Mouse (Mus musculus) stomach, embryonic 15.5 days (tissue): ENCODE measurements around the gene Mgll. TPM values are rescaled to one million over a fixed set of nuclear protein-coding genes. Genes with fewer than 3 reads are reported as not detected.

Experiments
- ATAC-seq: fragments of 200-750 bp; cut with Nextera tagmentation; 2 replicates; pipeline ENCODE4 v1.8.0; 2017; ENCODE audit warnings: low read depth, moderate number of reproducible peaks, moderate TSS enrichment; ENCODE audit not compliant: insufficient read depth, low FRiP score
- H3K27ac ChIP-seq: fragments of 300-500 bp; sonication (generic); 2 replicates; pipeline ENCODE4 v1.5.1; 2015; ENCODE audit warnings: mild to moderate bottlenecking, inconsistent platforms
- H3K27me3 ChIP-seq: fragments of 300-500 bp; sonication (generic); replicated peaks from 2 replicates; pipeline ENCODE4 v1.6.1; 2015; ENCODE audit warnings: inconsistent platforms
- H3K36me3 ChIP-seq: fragments of 300-500 bp; sonication (generic); 2 replicates; pipeline ENCODE4 v1.6.1; 2015; ENCODE audit warnings: inconsistent platforms
- H3K4me1 ChIP-seq: fragments of 300-500 bp; sonication (generic); 2 replicates; pipeline ENCODE4 v1.6.1; 2015; ENCODE audit warnings: inconsistent platforms
- H3K4me2 ChIP-seq: fragments of 300-500 bp; sonication (generic); 2 replicates; pipeline ENCODE4 v1.6.1; 2015; ENCODE audit warnings: mild to moderate bottlenecking, inconsistent platforms
- H3K4me3 ChIP-seq: fragments of 300-500 bp; sonication (generic); replicated peaks from 2 replicates; pipeline ENCODE4 v1.5.1; 2015; ENCODE audit warnings: inconsistent platforms
- H3K9ac ChIP-seq: fragments of 300-500 bp; sonication (generic); 2 replicates; pipeline ENCODE4 v1.6.1; 2015; ENCODE audit warnings: inconsistent platforms
- H3K9me3 ChIP-seq: fragments of 300-500 bp; sonication (generic); 2 replicates; pipeline ENCODE4 v1.6.1; 2016; ENCODE audit warnings: inconsistent platforms
- WGBS: fragments of 180-500 bp; shearing (Covaris S2); methylation state at CpG from one replicate; pipeline ENCODE4 v1.1.7; 2015; 5-methylcytosine and 5-hydroxymethylcytosine counted together
- polyA plus RNA-seq: library from polyadenylated mRNA; unstranded; fragments of >200 nt; fragmentation: Nextera tagmentation; extraction: Ambion mirVana; gene quantifications from 2 replicates; pipeline ENCODE4 v1.2.1, GENCODE M21; 2015

Mgll gene
- polyA plus RNA-seq, 1 experiment from 2014 or later, result 109 TPM

GRCm38 (mm10) chr6:88703731-88704130 is 20.5 kb upstream of the Mgll start:
- no peak for ATAC-seq
- H3K9ac ChIP-seq, result no peak overlapping the region
- no peaks in the 10 kb centered on the region for H3K27me3 ChIP-seq
- H3K4me2 ChIP-seq, result no peak overlapping the region
- WGBS, result 82% methylated on average over 5 of the region's 5 CpGs
- H3K4me1 ChIP-seq, result no peaks in the 10 kb centered on the region
- no peak overlapping the region for H3K27ac ChIP-seq
- no peak overlapping the region for H3K4me3 ChIP-seq
- no peaks in the 10 kb centered on the region for H3K9me3 ChIP-seq
- H3K36me3 ChIP-seq, result no peaks in the 10 kb centered on the region

- ATAC-seq, result no peak
- no peak overlapping the region for H3K4me3 ChIP-seq
- no peaks in the 10 kb centered on the region for H3K27me3 ChIP-seq
- H3K27ac ChIP-seq, result no peak overlapping the region
- no peak overlapping the region for H3K9ac ChIP-seq
- no peaks in the 10 kb centered on the region for H3K36me3 ChIP-seq
- H3K4me1 ChIP-seq, result no peaks in the 10 kb centered on the region
- H3K9me3 ChIP-seq, result no peaks in the 10 kb centered on the region
- no peak overlapping the region for H3K4me2 ChIP-seq
- 62% methylated on average over 8 of the region's 8 CpGs for WGBS
Measured at GRCm38 (mm10) chr6:88708401-88709278, 15.6 kb upstream of the Mgll start.

GRCm38 (mm10) chr6:88709279-88709575 is 15.0 kb upstream of the Mgll start:
- Histone ChIP-seq H3K9ac (no peak overlapping the region), H3K36me3 (no peaks in the 10 kb centered on the region), H3K27me3 (no peaks in the 10 kb centered on the region), H3K9me3 (no peaks in the 10 kb centered on the region), H3K4me1 (no peaks in the 10 kb centered on the region), H3K4me3 (no peak overlapping the region), H3K4me2 (no peak overlapping the region), H3K27ac (no peak overlapping the region)
- 76% methylated on average over 1 of the region's 1 CpGs for WGBS
- ATAC-seq, result no peak

GRCm38 (mm10) chr6:88711313-88711712 is 12.9 kb upstream of the Mgll start:
- no peak overlapping the region for H3K4me3 ChIP-seq
- no peak overlapping the region for H3K27ac ChIP-seq
- WGBS, result 75% methylated on average over 3 of the region's 3 CpGs
- no peaks in the 10 kb centered on the region for H3K4me1 ChIP-seq
- no peak for ATAC-seq
- H3K9ac ChIP-seq, result no peak overlapping the region
- H3K9me3 ChIP-seq, result no peaks in the 10 kb centered on the region
- H3K27me3 ChIP-seq, result no peaks in the 10 kb centered on the region
- H3K36me3 ChIP-seq, result no peaks in the 10 kb centered on the region
- no peak overlapping the region for H3K4me2 ChIP-seq

- WGBS, result 82% methylated on average over 4 of the region's 4 CpGs
- no peaks in the 10 kb centered on the region for H3K27me3 ChIP-seq
Measured at GRCm38 (mm10) chr6:88712083-88712482, 12.1 kb upstream of the Mgll start.

GRCm38 (mm10) chr6:88713320-88713719 is 10.9 kb upstream of the Mgll start:
- no peak for ATAC-seq
- no peaks in the 10 kb centered on the region for H3K36me3 ChIP-seq
- H3K9me3 ChIP-seq, result no peaks in the 10 kb centered on the region
- H3K27ac ChIP-seq, result no peak overlapping the region
- H3K9ac ChIP-seq, result no peak overlapping the region
- H3K4me3 ChIP-seq, result no peak overlapping the region
- H3K4me2 ChIP-seq, result no peak overlapping the region
- H3K27me3 ChIP-seq, result no peaks in the 10 kb centered on the region
- no peaks in the 10 kb centered on the region for H3K4me1 ChIP-seq

More at GRCm38 (mm10) chr6:88712083-88712482, 12.1 kb upstream of the Mgll start:
- ATAC-seq, result no peak
- Histone ChIP-seq H3K4me2 (no peak overlapping the region), H3K9me3 (no peaks in the 10 kb centered on the region), H3K27ac (no peak overlapping the region), H3K4me1 (no peaks in the 10 kb centered on the region), H3K9ac (no peak overlapping the region), H3K36me3 (no peaks in the 10 kb centered on the region), H3K4me3 (no peak overlapping the region)

GRCm38 (mm10) chr6:88714200-88714674 is 10.0 kb upstream of the Mgll start:
- H3K27ac ChIP-seq, result no peak overlapping the region
- 75% methylated on average over 4 of the region's 4 CpGs for WGBS
- H3K9ac ChIP-seq, result no peak overlapping the region
- ATAC-seq, result no peak
- H3K9me3 ChIP-seq, result no peaks in the 10 kb centered on the region
- no peak overlapping the region for H3K4me3 ChIP-seq
- no peaks in the 10 kb centered on the region for H3K4me1 ChIP-seq
- H3K4me2 ChIP-seq, result no peak overlapping the region
- no peaks in the 10 kb centered on the region for H3K36me3 ChIP-seq
- H3K27me3 ChIP-seq, result no peaks in the 10 kb centered on the region

GRCm38 (mm10) chr6:88715378-88715781 is 8.8 kb upstream of the Mgll start:
- no peak overlapping the region for H3K4me2 ChIP-seq
- no peaks in the 10 kb centered on the region for H3K4me1 ChIP-seq
- WGBS, result 78% methylated on average over 9 of the region's 9 CpGs
- H3K9me3 ChIP-seq, result no peaks in the 10 kb centered on the region
- H3K27me3 ChIP-seq, result no peaks in the 10 kb centered on the region
- H3K27ac ChIP-seq, result no peak overlapping the region
- no peaks in the 10 kb centered on the region for H3K36me3 ChIP-seq
- no peak for ATAC-seq
- H3K9ac ChIP-seq, result no peak overlapping the region
- H3K4me3 ChIP-seq, result no peak overlapping the region

- Histone ChIP-seq H3K27ac (no peak overlapping the region), H3K4me2 (no peak overlapping the region), H3K9ac (no peak overlapping the region), H3K36me3 (no peaks in the 10 kb centered on the region), H3K9me3 (no peaks in the 10 kb centered on the region), H3K27me3 (no peaks in the 10 kb centered on the region), H3K4me3 (no peak overlapping the region), H3K4me1 (peaks cover 4% of the 10 kb centered on the region; the same call in 1 of the 2 replicates)
- ATAC-seq, result no peak
- 68% methylated on average over 5 of the region's 5 CpGs for WGBS
Measured at GRCm38 (mm10) chr6:88715966-88716365, 8.2 kb upstream of the Mgll start.

GRCm38 (mm10) chr6:88717143-88718032 is 6.8 kb upstream of the Mgll start:
- Histone ChIP-seq H3K4me2 (no peak overlapping the region), H3K4me3 (no peak overlapping the region), H3K27me3 (no peaks in the 10 kb centered on the region), H3K4me1 (peaks cover 5% of the 10 kb centered on the region; the same call in 1 of the 2 replicates), H3K36me3 (no peaks in the 10 kb centered on the region), H3K9me3 (no peaks in the 10 kb centered on the region), H3K27ac (no peak overlapping the region), H3K9ac (no peak overlapping the region)
- WGBS, result 69% methylated on average over 6 of the region's 6 CpGs
- no peak for ATAC-seq

- H3K27me3 ChIP-seq, result no peaks in the 10 kb centered on the region
- no peak overlapping the region for H3K4me3 ChIP-seq
- WGBS, result 93% methylated on average over 7 of the region's 7 CpGs
- H3K4me2 ChIP-seq, result no peak overlapping the region
- H3K9me3 ChIP-seq, result no peaks in the 10 kb centered on the region
- H3K9ac ChIP-seq, result no peak overlapping the region
- no peak overlapping the region for H3K27ac ChIP-seq
- peaks cover 5% of the 10 kb centered on the region; the same call in 1 of the 2 replicates for H3K4me1 ChIP-seq
- no peak for ATAC-seq
- no peaks in the 10 kb centered on the region for H3K36me3 ChIP-seq
Measured at GRCm38 (mm10) chr6:88718033-88718725, 6.0 kb upstream of the Mgll start.
